Mouse (Mus musculus): Measurements from ENCODE around the gene Armc9. TPM values are rescaled to one million over a fixed set of nuclear protein-coding genes. Genes with fewer than 3 reads are reported as not detected.

The Armc9 gene
- 7.4 TPM for polyA plus RNA-seq (2014; fragmentation: Illumina TruSeq; extraction: RNeasy Lipid Tissue Mini Kit (QIAGEN cat#74804); ENCODE audit: low read depth, low replicate concordance)

GRCm38 (mm10) chr1:86154133-86154823 is at the start of gene Armc9:
Gene Armc9, plus strand, starts transcription at chr1:86154780.

GRCm38 (mm10) chr1:86111779-86112178 is 42.8 kb upstream of the Armc9 start, which contains the start of gene Htr2b:
Gene Htr2b, minus strand, starts transcription at chr1:86111970.

GRCm38 (mm10) chr1:86133337-86133736 is 21.2 kb upstream of the Armc9 start, which contains the start of gene Gm21972:
Gene Gm21972, plus strand, starts transcription at chr1:86133637.

GRCm38 (mm10) chr1:86302532-86302931 is 148.0 kb downstream of the Armc9 start, which contains the start of gene B3gnt7:
Gene B3gnt7, plus strand, starts transcription at chr1:86302832.

Other genes starting within 250 kb of the Armc9 start
- not detected for gene 4933407L21Rik, start 226.3 kb upstream of the Armc9 start, polyA plus RNA-seq (2014; fragmentation: Illumina TruSeq; extraction: RNeasy Lipid Tissue Mini Kit (QIAGEN cat#74804); ENCODE audit: low read depth, low replicate concordance)
- 1.3 TPM for gene Gpr55, start 193.8 kb upstream of the Armc9 start, polyA plus RNA-seq (2014; fragmentation: Illumina TruSeq; extraction: RNeasy Lipid Tissue Mini Kit (QIAGEN cat#74804); ENCODE audit: low read depth, low replicate concordance)
- gene Spata3, start 138.0 kb upstream of the Armc9 start, polyA plus RNA-seq (2014; fragmentation: Illumina TruSeq; extraction: RNeasy Lipid Tissue Mini Kit (QIAGEN cat#74804); ENCODE audit: low read depth, low replicate concordance): not detected
- 24.4 TPM for gene 2810459M11Rik, start 108.9 kb upstream of the Armc9 start, polyA plus RNA-seq (2014; fragmentation: Illumina TruSeq; extraction: RNeasy Lipid Tissue Mini Kit (QIAGEN cat#74804); ENCODE audit: low read depth, low replicate concordance)
- 116 TPM for gene Psmd1, start 90.4 kb upstream of the Armc9 start, polyA plus RNA-seq (2014; fragmentation: Illumina TruSeq; extraction: RNeasy Lipid Tissue Mini Kit (QIAGEN cat#74804); ENCODE audit: low read depth, low replicate concordance)
- gene Htr2b, start 42.8 kb upstream of the Armc9 start, polyA plus RNA-seq (2014; fragmentation: Illumina TruSeq; extraction: RNeasy Lipid Tissue Mini Kit (QIAGEN cat#74804); ENCODE audit: low read depth, low replicate concordance): 3.8 TPM
- not detected for gene Gm21972, start 21.1 kb upstream of the Armc9 start, polyA plus RNA-seq (2014; fragmentation: Illumina TruSeq; extraction: RNeasy Lipid Tissue Mini Kit (QIAGEN cat#74804); ENCODE audit: low read depth, low replicate concordance)
- gene B3gnt7, start 148.1 kb downstream of the Armc9 start, polyA plus RNA-seq (2014; fragmentation: Illumina TruSeq; extraction: RNeasy Lipid Tissue Mini Kit (QIAGEN cat#74804); ENCODE audit: low read depth, low replicate concordance): 53.5 TPM
- gene Ncl, start 204.6 kb downstream of the Armc9 start, polyA plus RNA-seq (2014; fragmentation: Illumina TruSeq; extraction: RNeasy Lipid Tissue Mini Kit (QIAGEN cat#74804); ENCODE audit: low read depth, low replicate concordance): 363 TPM